21 mouse cellular contexts compared by ENCODE assay signal in genomic region chr9:101570714-101571113, GRCm38 (mm10).
DNase-seq lines count a peak whose midpoint lies in the region; ATAC-seq and TF ChIP-seq lines count a peak whose summit lies in the region.
"Had no signal": no experiment of that assay in that cellular context is flagged by ENCODE, and none has a peak within 500 bp of the region (broad histone marks: within the 10 kb centered on the region; RNA-seq: fewer than 3 reads in every experiment).

No protein-coding gene starts in this region.

- H3K27me3 ChIP-seq in hindbrain, embryonic 10.5 days (ENCODE audit: insufficient read depth, poor library complexity, severe bottlenecking) = no peaks in the 10 kb centered on the region
- H3K27me3 ChIP-seq in hindbrain, postnatal 0 days (ENCODE audit: insufficient read depth, low read length) = no peaks in the 10 kb centered on the region
- H3K27me3 ChIP-seq in midbrain, embryonic 12.5 days = no peaks in the 10 kb centered on the region
- H3K27me3 ChIP-seq in midbrain, embryonic 16.5 days (ENCODE audit: control insufficient read depth, insufficient read depth, low read depth, low read length) = no peaks in the 10 kb centered on the region
- H3K27me3 ChIP-seq in embryonic facial prominence, embryonic 14.5 days (replicated peaks; ENCODE audit: control insufficient read depth, insufficient read depth, low read length) = no peaks in the 10 kb centered on the region
- H3K27me3 ChIP-seq: forebrain, embryonic 13.5 days; heart, embryonic 15.5 days; limb, embryonic 12.5 days; liver, embryonic 13.5 days had no signal

- H3K4me2 ChIP-seq in hindbrain, postnatal 0 days (ENCODE audit: low read depth, low read length) = no peak overlapping the region
- H3K4me2 ChIP-seq in midbrain, embryonic 12.5 days (replicated peaks) = 0 out of 2 replicates have a peak overlapping the region, but pooled peaks have one; percentile 14
- H3K4me2 ChIP-seq in midbrain, embryonic 16.5 days (ENCODE audit: low read length) = no peak overlapping the region
- no peak overlapping the region for H3K4me2 ChIP-seq in embryonic facial prominence, embryonic 14.5 days (ENCODE audit: low read depth, low read length)
- H3K4me2 ChIP-seq: forebrain, embryonic 13.5 days; heart, embryonic 15.5 days; limb, embryonic 12.5 days; liver, embryonic 13.5 days; lung, embryonic 14.5 days had no signal

- no peaks in the 10 kb centered on the region for H3K9me3 ChIP-seq in hindbrain, embryonic 10.5 days
- H3K9me3 ChIP-seq in hindbrain, postnatal 0 days (ENCODE audit: low read length) = no peaks in the 10 kb centered on the region
- H3K9me3 ChIP-seq in midbrain, embryonic 12.5 days = no peaks in the 10 kb centered on the region
- no peaks in the 10 kb centered on the region for H3K9me3 ChIP-seq in midbrain, embryonic 16.5 days (replicated peaks; ENCODE audit: control insufficient read depth, low read length, poor library complexity, severe bottlenecking)
- H3K9me3 ChIP-seq in embryonic facial prominence, embryonic 14.5 days (ENCODE audit: control insufficient read depth, low read length) = no peaks in the 10 kb centered on the region
- H3K9me3 ChIP-seq: forebrain, embryonic 13.5 days; heart, embryonic 15.5 days; limb, embryonic 12.5 days; liver, embryonic 13.5 days had no signal

- H3K4me1 ChIP-seq in hindbrain, embryonic 10.5 days (replicated peaks) = peaks cover 20% of the 10 kb centered on the region
- no peaks in the 10 kb centered on the region for H3K4me1 ChIP-seq in hindbrain, postnatal 0 days (ENCODE audit: insufficient read depth, low read length)
- H3K4me1 ChIP-seq in midbrain, embryonic 12.5 days = peaks cover 17% of the 10 kb centered on the region
- peaks cover 4% of the 10 kb centered on the region; the same call in 1 of the 2 replicates for H3K4me1 ChIP-seq in midbrain, embryonic 16.5 days (ENCODE audit: control insufficient read depth, insufficient read depth, low read length)
- 0 out of 2 replicates have a peak, but pooled peaks cover 4% of the 10 kb centered on the region for H3K4me1 ChIP-seq in embryonic facial prominence, embryonic 14.5 days (ENCODE audit: control insufficient read depth, insufficient read depth, low read length)
- H3K4me1 ChIP-seq: heart, embryonic 15.5 days; limb, embryonic 12.5 days; liver, embryonic 13.5 days had no signal

- H3K27ac ChIP-seq in hindbrain, embryonic 10.5 days = peak overlapping the region; percentile 26; the same call in 1 of the 2 replicates
- no peak overlapping the region for H3K27ac ChIP-seq in hindbrain, postnatal 0 days
- H3K27ac ChIP-seq in midbrain, embryonic 12.5 days (replicated peaks) = no peak overlapping the region; the same call in 1 of the 2 replicates
- no peak overlapping the region for H3K27ac ChIP-seq in midbrain, embryonic 16.5 days (ENCODE audit: low read length)
- no peak overlapping the region for H3K27ac ChIP-seq in embryonic facial prominence, embryonic 14.5 days (replicated peaks; ENCODE audit: low read depth, low read length)
- H3K27ac ChIP-seq: forebrain, embryonic 13.5 days; heart, embryonic 15.5 days; limb, embryonic 12.5 days; liver, embryonic 13.5 days had no signal

- H3K4me3 ChIP-seq in hindbrain, embryonic 10.5 days = no peak overlapping the region
- no peak overlapping the region for H3K4me3 ChIP-seq in hindbrain, postnatal 0 days (ENCODE audit: low read length)
- no peak overlapping the region for H3K4me3 ChIP-seq in midbrain, embryonic 12.5 days
- H3K4me3 ChIP-seq in midbrain, embryonic 16.5 days (ENCODE audit: low read depth, low read length) = no peak overlapping the region
- H3K4me3 ChIP-seq in embryonic facial prominence, embryonic 14.5 days (ENCODE audit: low read depth, low read length) = no peak overlapping the region
- H3K4me3 ChIP-seq: erythroblast, embryonic 14.5 days; forebrain, embryonic 13.5 days; heart, embryonic 15.5 days; limb, embryonic 12.5 days; liver, embryonic 13.5 days had no signal

- H3K9ac ChIP-seq in hindbrain, postnatal 0 days (replicated peaks; ENCODE audit: low read length) = no peak overlapping the region
- no peak overlapping the region for H3K9ac ChIP-seq in midbrain, embryonic 12.5 days (replicated peaks)
- no peak overlapping the region for H3K9ac ChIP-seq in midbrain, embryonic 16.5 days (ENCODE audit: low read depth, low read length)
- no peak overlapping the region for H3K9ac ChIP-seq in embryonic facial prominence, embryonic 14.5 days (ENCODE audit: low read depth, low read length)
- H3K9ac ChIP-seq: forebrain, embryonic 13.5 days; heart, embryonic 15.5 days; limb, embryonic 12.5 days; liver, embryonic 13.5 days; lung, embryonic 14.5 days had no signal

- WGBS in hindbrain, embryonic 10.5 days = 3% methylated on average over 4 of the region's 4 CpGs
- WGBS in hindbrain, postnatal 0 days = 16% methylated on average over 4 of the region's 4 CpGs
- 3% methylated on average over 4 of the region's 4 CpGs for WGBS in midbrain, embryonic 12.5 days
- WGBS in midbrain, embryonic 16.5 days = 9% methylated on average over 4 of the region's 4 CpGs
- WGBS in embryonic facial prominence, embryonic 14.5 days = 18% methylated on average over 4 of the region's 4 CpGs

- DNase-seq in hindbrain, embryonic 10.5 days (ENCODE audit: low spot score) = peak; percentile 27
- DNase-seq in hindbrain, postnatal 0 days (ENCODE audit: low spot score) = no peak
- peak; percentile 51 for DNase-seq in embryonic facial prominence, embryonic 14.5 days (ENCODE audit: low spot score)
- no peak for DNase-seq in cerebellum, postnatal 10 days
- no peak for DNase-seq in cerebellum, postnatal 36 days
- DNase-seq: cerebellum, adult 9-10 months; gastrocnemius, postnatal 10 days; heart, postnatal 4 days; kidney, adult 9 months; kidney, postnatal 36 days; liver, embryonic 13.5 days; lung, embryonic 14.5 days; lung, postnatal 36 days; thymus, postnatal 25 days had no signal

- no peaks in the 10 kb centered on the region for H3K36me3 ChIP-seq in hindbrain, embryonic 10.5 days
- H3K36me3 ChIP-seq in hindbrain, postnatal 0 days (ENCODE audit: insufficient read depth, low read length) = no peaks in the 10 kb centered on the region
- no peaks in the 10 kb centered on the region for H3K36me3 ChIP-seq in midbrain, embryonic 12.5 days
- no peaks in the 10 kb centered on the region for H3K36me3 ChIP-seq in midbrain, embryonic 16.5 days (ENCODE audit: control insufficient read depth, insufficient read depth, low read length)
- H3K36me3 ChIP-seq in embryonic facial prominence, embryonic 14.5 days (ENCODE audit: control insufficient read depth, insufficient read depth, low read length) = no peaks in the 10 kb centered on the region
- H3K36me3 ChIP-seq: heart, embryonic 15.5 days; limb, embryonic 12.5 days; liver, embryonic 13.5 days had no signal

- ATAC-seq in hindbrain, postnatal 0 days = no peak
- ATAC-seq in midbrain, embryonic 12.5 days (ENCODE audit: low FRiP score, low read depth) = peak; percentile 38; the same call in 1 of the 2 replicates
- ATAC-seq in midbrain, embryonic 16.5 days = no peak
- peak; percentile 57; the same call in 1 of the 2 replicates for ATAC-seq in embryonic facial prominence, embryonic 14.5 days (ENCODE audit: low read depth)
- ATAC-seq: CD4-positive, CD25-positive, alpha-beta regulatory T cell, adult 4 months; forebrain, embryonic 13.5 days had no signal

- no peak for TF ChIP-seq CTCF in hindbrain, postnatal 0 days (IDR thresholded peaks at IDR 0.05; ENCODE audit: low read depth)

Comparison
In these comparisons a context has a peak if more than half of its experiments do, and no peak if none do; other contexts are left out.
1. DNase-seq: peak in hindbrain, embryonic 10.5 days (single experiment) and embryonic facial prominence, embryonic 14.5 days (single experiment); none in hindbrain, postnatal 0 days (single experiment), cerebellum, postnatal 10 days (0 of 2) and cerebellum, postnatal 36 days (0 of 2).
2. ATAC-seq: peak in midbrain, embryonic 12.5 days (single experiment) and embryonic facial prominence, embryonic 14.5 days (single experiment); none in hindbrain, postnatal 0 days (single experiment) and midbrain, embryonic 16.5 days (single experiment).